Mouse (Mus musculus) CD4-positive helper T cell, adult 2 months (primary cell): ENCODE measurements around the gene Gstp3.

Source experiments
- DNase-seq: peaks from one replicate; pipeline ENCODE4 v3.0.0-alpha.2; 2012; ENCODE audit warnings: low read depth, missing footprints, low spot score

The Gstp3 gene

GRCm38 (mm10) chr19:4059069-4059740, at the start of gene Gstp3:
Gene Gstp3 (minus strand): TSS chr19:4059569.
- peak; percentile 92 for DNase-seq

GRCm38 (mm10) chr19:4108535-4108934, 49.2 kb upstream of the Gstp3 start:
- DNase-seq = no peak

DNA sequence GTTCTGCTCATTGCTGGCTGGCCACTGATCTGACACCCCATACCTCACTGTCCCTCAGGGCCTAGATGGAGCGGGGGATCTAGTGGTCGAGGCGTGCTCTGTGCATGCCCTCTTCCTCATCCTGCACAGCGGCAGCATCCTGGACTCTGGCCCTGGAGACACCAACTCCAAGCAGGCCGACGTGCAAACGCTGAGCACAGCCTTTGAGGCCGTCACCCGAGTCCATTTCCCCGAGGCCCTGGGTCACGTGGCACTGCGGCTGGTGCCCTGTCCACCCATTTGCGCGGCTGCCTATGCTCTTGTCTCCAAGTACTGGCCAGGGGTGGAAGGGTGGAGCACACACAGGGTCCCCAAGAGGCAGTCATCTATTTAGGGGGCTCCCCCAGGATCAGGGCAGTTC, 47.3 kb upstream of the Gstp3 start:
- DNase-seq = no peak

- DNase-seq = no peak
These were observed 45.4 kb upstream of the Gstp3 start for GRCm38 (mm10) chr19:4104675-4105194.

GRCm38 (mm10) chr19:4103792-4104191, 44.4 kb upstream of the Gstp3 start:
- DNase-seq = no peak

DNA sequence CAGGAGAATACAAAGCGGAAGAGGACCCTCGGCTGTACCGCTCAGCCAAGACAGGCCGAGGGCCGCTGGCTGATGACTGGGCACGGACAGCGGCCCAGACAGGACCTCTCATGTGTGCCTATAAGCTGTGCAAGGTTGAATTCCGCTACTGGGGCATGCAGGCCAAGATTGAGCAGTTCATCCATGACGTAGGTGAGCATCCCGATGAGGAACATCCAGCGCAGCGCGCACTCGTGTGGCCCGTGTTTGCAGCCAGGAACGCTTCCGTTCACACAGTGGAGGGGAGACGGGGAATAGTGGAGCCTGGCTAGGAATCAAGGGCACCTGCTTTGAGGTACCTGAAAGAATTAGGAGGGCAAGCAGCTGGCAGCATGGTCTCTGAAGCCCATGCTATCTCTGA, 43.9 kb upstream of the Gstp3 start:
- no peak for DNase-seq

- no peak for DNase-seq
These were observed 43.3 kb upstream of the Gstp3 start for GRCm38 (mm10) chr19:4102626-4103025.

- no peak for DNase-seq
These were observed 42.7 kb upstream of the Gstp3 start for GRCm38 (mm10) chr19:4102049-4102448.

GRCm38 (mm10) chr19:4101466-4101865, 42.1 kb upstream of the Gstp3 start:
- no peak for DNase-seq

- peak; percentile 72 for DNase-seq
These were observed 41.4 kb upstream of the Gstp3 start for GRCm38 (mm10) chr19:4100718-4101261.

DNA sequence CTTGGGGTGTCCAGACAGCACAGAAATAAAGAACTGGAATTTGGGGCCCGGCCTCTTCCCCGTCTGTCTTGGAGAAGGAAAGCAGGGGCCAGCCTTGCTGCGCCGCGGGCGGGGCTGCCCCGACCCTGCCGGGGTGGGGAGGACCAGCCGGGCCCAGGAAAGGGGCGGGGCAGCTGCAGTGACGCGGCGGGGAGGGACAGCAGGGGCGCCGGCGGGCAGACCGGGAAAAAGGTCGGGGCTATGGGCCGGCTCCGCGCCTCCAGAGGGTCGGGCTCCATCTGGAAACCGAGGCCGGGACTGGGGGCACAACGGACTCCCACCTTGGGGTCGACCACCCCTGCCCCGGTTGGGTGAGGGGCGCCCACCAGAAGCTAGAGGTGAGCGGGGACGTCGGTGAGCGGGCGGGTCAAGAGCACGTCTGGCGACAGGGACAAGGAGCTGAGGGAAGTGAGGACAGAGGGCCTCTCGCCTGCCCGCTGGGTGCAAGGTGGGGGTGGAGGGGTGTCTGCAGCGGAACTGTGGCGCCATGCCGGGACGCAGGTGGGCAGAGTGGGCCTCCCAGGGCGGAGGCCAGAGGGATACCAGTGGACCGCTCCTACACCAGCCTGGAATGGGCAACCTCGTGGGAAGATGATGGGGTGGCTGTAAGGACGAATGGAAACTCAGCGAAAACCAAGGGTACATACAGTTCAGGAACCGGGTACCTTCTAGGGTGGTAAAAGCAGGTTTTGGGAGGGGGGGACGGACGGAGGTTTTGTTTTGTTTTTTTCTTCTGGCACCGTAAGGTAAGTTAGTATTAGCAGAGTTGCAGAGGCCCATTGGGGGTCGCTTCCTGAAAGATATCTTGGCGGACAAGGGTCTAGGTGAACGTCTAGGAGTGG, 40.7 kb upstream of the Gstp3 start, which contains the start of gene Pitpnm1:
Gene Pitpnm1, plus strand, starts transcription at position 162 of the 881 bp plus-strand sequence.
- peak; percentile 82 for DNase-seq

DNA sequence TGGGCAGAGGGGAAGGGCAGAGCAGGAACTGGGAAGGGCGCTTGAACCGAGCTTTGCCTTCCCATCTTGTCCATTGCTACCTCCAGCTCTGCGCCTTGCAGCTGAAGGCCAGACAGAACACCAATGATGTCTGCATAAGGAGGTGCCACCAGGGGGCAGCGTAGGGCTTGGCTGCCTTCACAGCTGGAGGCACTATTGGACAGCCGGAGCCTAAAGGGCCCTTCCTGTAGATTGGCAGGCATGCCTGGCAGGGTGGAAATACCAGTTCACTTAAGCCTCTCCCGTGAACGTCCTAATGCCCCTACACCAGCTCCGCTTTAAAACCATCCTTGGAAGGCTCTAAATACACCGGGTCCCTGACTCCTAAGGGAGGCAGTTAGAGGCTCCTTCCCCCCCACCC, 39.7 kb upstream of the Gstp3 start:
- DNase-seq = peak; percentile 93

DNA sequence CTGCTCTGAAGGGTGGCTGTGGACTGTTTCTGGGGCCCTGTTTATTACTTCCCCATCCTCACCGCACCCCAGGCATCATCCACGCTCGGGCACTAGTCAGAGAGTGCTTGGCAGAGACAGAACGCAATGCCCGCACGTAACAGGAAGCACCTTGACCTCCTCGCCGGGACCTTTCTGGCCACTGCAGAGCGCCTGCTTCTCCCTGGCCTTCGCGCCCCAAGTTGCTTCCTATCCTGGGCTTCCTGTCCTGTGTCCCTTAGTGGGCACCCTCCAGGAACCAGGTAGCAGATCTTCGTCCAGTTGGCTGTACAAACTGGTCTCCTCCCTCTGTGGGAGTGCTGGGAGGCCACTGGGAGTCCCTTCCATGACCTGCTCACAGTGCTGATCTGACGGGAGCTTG, 39.1 kb upstream of the Gstp3 start:
- no peak for DNase-seq

GRCm38 (mm10) chr19:4097441-4097825, 38.1 kb upstream of the Gstp3 start:
- DNase-seq = no peak

GRCm38 (mm10) chr19:4096642-4097440, 37.5 kb upstream of the Gstp3 start, which contains the start of gene Cdk2ap2:
Gene Cdk2ap2 (plus strand): TSS chr19:4097182.
- peak; percentile 99 for DNase-seq

DNA sequence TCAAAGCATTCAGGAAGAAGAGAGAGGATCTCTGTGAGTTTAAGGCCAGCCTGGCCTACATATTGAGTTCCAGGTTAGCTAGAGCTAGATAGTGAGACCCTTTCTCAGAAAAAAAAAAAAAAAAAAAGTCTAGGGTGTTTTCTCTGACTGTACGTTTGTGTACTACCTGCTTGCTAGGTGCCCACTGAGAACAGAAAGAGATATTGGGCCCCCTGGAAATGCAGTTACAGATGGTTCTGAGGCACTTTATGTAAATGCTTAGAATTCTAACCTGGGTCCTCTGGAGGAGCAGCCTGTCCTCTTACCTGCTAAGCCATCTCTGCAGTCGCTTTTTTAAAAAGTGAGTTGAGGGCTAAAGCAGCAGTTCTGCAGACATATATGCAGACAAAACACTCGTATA, 36.4 kb upstream of the Gstp3 start:
- no peak for DNase-seq

GRCm38 (mm10) chr19:4094774-4095303, 35.5 kb upstream of the Gstp3 start:
- no peak for DNase-seq

DNA sequence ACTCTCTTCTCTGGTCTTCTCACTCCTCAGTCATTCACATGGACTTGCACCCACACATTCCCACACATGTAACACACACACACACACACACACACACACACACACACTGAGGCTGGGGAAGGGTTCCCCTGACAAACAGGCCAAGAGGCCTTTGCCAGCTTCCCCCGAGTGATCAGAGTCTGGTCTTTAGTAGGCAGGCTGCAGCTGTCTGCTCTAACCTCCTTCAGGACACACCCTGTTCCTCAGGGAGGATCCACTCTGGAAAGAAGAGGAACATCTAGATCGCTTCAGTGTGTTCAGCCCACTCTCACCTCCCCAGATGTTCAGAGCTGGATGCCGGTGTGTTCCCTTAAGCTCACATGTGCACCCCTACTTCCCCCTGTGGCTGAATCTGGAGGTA, 35.0 kb upstream of the Gstp3 start:
- DNase-seq = no peak

- DNase-seq = peak; percentile 75
These were observed 34.4 kb upstream of the Gstp3 start for GRCm38 (mm10) chr19:4093772-4094171.

DNA sequence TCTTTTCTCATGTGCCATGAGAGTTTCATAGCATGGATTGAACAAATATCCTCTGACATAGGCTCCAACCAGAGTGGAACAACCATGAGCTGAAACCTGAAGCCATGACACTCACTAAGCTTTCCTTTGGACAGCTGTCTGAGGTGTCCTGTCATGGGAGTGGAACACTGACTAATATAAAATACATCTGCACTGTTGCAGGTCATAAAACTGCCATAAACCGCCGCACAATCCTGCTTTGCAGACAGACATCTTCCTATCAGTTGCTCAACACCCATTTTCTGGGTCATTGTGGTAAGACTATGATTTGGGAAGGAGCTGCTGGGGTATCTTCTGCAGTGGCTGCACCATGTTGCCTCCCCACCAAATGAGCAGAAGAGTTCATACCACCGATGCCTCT, 33.4 kb upstream of the Gstp3 start:
- DNase-seq = no peak

- no peak for DNase-seq
These were observed 32.0 kb upstream of the Gstp3 start for GRCm38 (mm10) chr19:4091383-4091782.
